Mouse (Mus musculus) heart, postnatal 0 days (tissue): ENCODE results near the gene Hspbap1. TPM values are rescaled to one million over a fixed set of nuclear protein-coding genes. Genes with fewer than 3 reads are reported as not detected.
A peak's percentile ranks its signal among the peaks of the same experiment; 100 is the strongest.

Experiments
- ATAC-seq: fragments of 200-750 bp; cut with Nextera tagmentation; 2 replicates; pipeline ENCODE4 v1.8.0; 2017; ENCODE audit warnings: low read depth, moderate number of reproducible peaks, moderate library complexity; ENCODE audit not compliant: insufficient read depth
- DNase-seq: peaks from one replicate; pipeline ENCODE4 v3.0.0-alpha.2; 2016; ENCODE audit warnings: low spot score
- H3K27ac ChIP-seq: fragments of 300-500 bp; sonication (generic); 2 replicates; pipeline ENCODE4 v1.5.1; 2014; ENCODE audit warnings: low read depth, mild to moderate bottlenecking
- H3K27me3 ChIP-seq: fragments of 300-500 bp; sonication (generic); 2 replicates; pipeline ENCODE4 v1.6.1; 2014; ENCODE audit warnings: low read length, mixed read lengths; ENCODE audit not compliant: control insufficient read depth, insufficient read depth
- H3K36me3 ChIP-seq: fragments of 300-500 bp; sonication (generic); replicated peaks from 2 replicates; pipeline ENCODE4 v1.6.1; 2014; ENCODE audit warnings: low read length, mixed read lengths; ENCODE audit not compliant: control insufficient read depth, insufficient read depth
- H3K4me1 ChIP-seq: fragments of 300-500 bp; sonication (generic); 2 replicates; pipeline ENCODE4 v1.6.1; 2014; ENCODE audit warnings: antibody characterized with exemption; ENCODE audit not compliant: control insufficient read depth, insufficient read depth
- H3K4me2 ChIP-seq: fragments of 300-500 bp; sonication (generic); 2 replicates; pipeline ENCODE4 v1.6.1; 2014; ENCODE audit warnings: low read depth, mild to moderate bottlenecking, low read length, moderate library complexity
- H3K4me3 ChIP-seq: fragments of 300-500 bp; sonication (generic); 2 replicates; pipeline ENCODE4 v1.5.1; 2014; ENCODE audit warnings: low read depth, low read length
- H3K9ac ChIP-seq: fragments of 300-500 bp; sonication (generic); replicated peaks from 2 replicates; pipeline ENCODE4 v1.6.1; 2014; ENCODE audit warnings: low read depth, low read length, mixed read lengths
- H3K9me3 ChIP-seq: fragments of 300-500 bp; sonication (generic); replicated peaks from 2 replicates; pipeline ENCODE4 v1.6.1; 2016; ENCODE audit warnings: low read length; ENCODE audit not compliant: control insufficient read depth
- CTCF ChIP-seq: IDR thresholded peaks from 2 replicates; pipeline ENCODE4 v1.5.1; 2016; ENCODE audit warnings: antibody characterized with exemption, control low read depth, low read depth
- EP300 ChIP-seq: IDR thresholded peaks from 2 replicates; pipeline ENCODE4 v1.6.1; 2016; ENCODE audit warnings: antibody characterized with exemption, low read depth
- WGBS: fragments of 180-500 bp; shearing (Covaris S2); extraction: QIAGEN DNeasy Blood & Tissue Kit; methylation state at CpG from one replicate; pipeline ENCODE4 v1.1.7; 2014; 5-methylcytosine and 5-hydroxymethylcytosine counted together
- polyA plus RNA-seq: library from polyadenylated mRNA; unstranded; fragments of >200 nt; fragmentation: Nextera tagmentation; extraction: Ambion mirVana; gene quantifications from 2 replicates; pipeline ENCODE4 v1.2.1, GENCODE M21; 2015
- total RNA-seq: library from RNA; depleted of rRNA; stranded (reverse); fragments of >200 nt; gene quantifications from 2 replicates; pipeline ENCODE4 v1.2.3, GENCODE M21; 2014; ENCODE audit warnings: low replicate concordance; rRNA removed

The Hspbap1 gene
- total RNA-seq (1.0 and 5.5 TPM in 2 replicates), polyA plus RNA-seq (5.0 and 5.7 TPM in 2 replicates)

- no peaks in the 10 kb centered on the region for H3K36me3 ChIP-seq
- WGBS: under 1% methylated on average over 51 of the region's 51 CpGs
- ATAC-seq: peak; percentile 79
- peaks cover 21% of the 10 kb centered on the region for H3K4me1 ChIP-seq
- TF ChIP-seq CTCF (no peak), EP300 (no peak)
- H3K9me3 ChIP-seq: no peaks in the 10 kb centered on the region
- H3K27ac ChIP-seq: peak within 1 kb of the TSS; percentile 74
- H3K9ac ChIP-seq: peak within 1 kb of the TSS; percentile 89
- H3K4me2 ChIP-seq: peak within 1 kb of the TSS; percentile 88
- H3K27me3 ChIP-seq: no peaks in the 10 kb centered on the region
- H3K4me3 ChIP-seq: peak within 1 kb of the TSS; percentile 78
- DNase-seq: peak; percentile 79
Observed at GRCm38 (mm10) chr16:35769878-35770657, at the start of gene Hspbap1. Hspbap1 (plus strand) TSS chr16:35770375.

- TF ChIP-seq CTCF (no peak), EP300 (no peak)
- Histone ChIP-seq H3K4me2 (no peak overlapping the region), H3K36me3 (peaks cover 33% of the 10 kb centered on the region), H3K27ac (no peak overlapping the region), H3K27me3 (no peaks in the 10 kb centered on the region), H3K9ac (no peak overlapping the region), H3K4me1 (no peaks in the 10 kb centered on the region), H3K9me3 (no peaks in the 10 kb centered on the region), H3K4me3 (no peak overlapping the region)
- ATAC-seq: no peak
- WGBS: 62% methylated on average over 6 of the region's 6 CpGs
- no peak for DNase-seq
Observed at GRCm38 (mm10) chr16:35724561-35724960, 45.6 kb upstream of the Hspbap1 start.

GRCm38 (mm10) chr16:35726601-35727000 is 43.6 kb upstream of the Hspbap1 start:
- no peaks in the 10 kb centered on the region for H3K27me3 ChIP-seq
- H3K9me3 ChIP-seq: no peaks in the 10 kb centered on the region
- no peak for TF ChIP-seq EP300
- TF ChIP-seq CTCF: no peak
- no peaks in the 10 kb centered on the region for H3K4me1 ChIP-seq
- H3K27ac ChIP-seq: no peak overlapping the region
- no peak for DNase-seq
- no peak overlapping the region for H3K9ac ChIP-seq
- ATAC-seq: no peak
- H3K4me3 ChIP-seq: no peak overlapping the region
- WGBS: 85% methylated on average over 2 of the region's 2 CpGs
- peaks cover 33% of the 10 kb centered on the region for H3K36me3 ChIP-seq
- H3K4me2 ChIP-seq: no peak overlapping the region

GRCm38 (mm10) chr16:35729151-35729738 is 40.9 kb upstream of the Hspbap1 start:
- no peak overlapping the region for H3K9ac ChIP-seq
- 55% methylated on average over 8 of the region's 8 CpGs for WGBS
- no peak overlapping the region for H3K4me2 ChIP-seq
- DNase-seq (no peak), ATAC-seq (peak; percentile 40; the same call in 1 of the 2 replicates)
- peaks cover 7% of the 10 kb centered on the region for H3K4me1 ChIP-seq
- no peaks in the 10 kb centered on the region for H3K27me3 ChIP-seq
- H3K27ac ChIP-seq: no peak overlapping the region
- H3K4me3 ChIP-seq: no peak overlapping the region
- H3K36me3 ChIP-seq: peaks cover 16% of the 10 kb centered on the region; the same call in 1 of the 2 replicates
- no peaks in the 10 kb centered on the region for H3K9me3 ChIP-seq
- TF ChIP-seq EP300 (no peak), CTCF (no peak)

GRCm38 (mm10) chr16:35732096-35732495 is 38.1 kb upstream of the Hspbap1 start:
- Histone ChIP-seq H3K4me1 (peaks cover 7% of the 10 kb centered on the region), H3K36me3 (peaks cover 22% of the 10 kb centered on the region; the same call in 1 of the 2 replicates), H3K9ac (no peak overlapping the region), H3K27me3 (no peaks in the 10 kb centered on the region), H3K4me3 (no peak overlapping the region), H3K27ac (peak overlapping the region; percentile 26; the same call in 1 of the 2 replicates), H3K9me3 (no peaks in the 10 kb centered on the region), H3K4me2 (no peak overlapping the region)
- WGBS: 45% methylated on average over 7 of the region's 7 CpGs
- TF ChIP-seq CTCF: no peak
- no peak for TF ChIP-seq EP300
- DNase-seq (no peak), ATAC-seq (no peak)
